Comparison of ENCODE assay signal across 25 mouse cellular contexts in genomic region chr16:24881981-24882775, GRCm38 (mm10).
A peak's percentile ranks its signal among the peaks of the same experiment; 100 is the strongest.
DNase-seq lines count a peak whose midpoint lies in the region; ATAC-seq and TF ChIP-seq lines count a peak whose summit lies in the region.
"Had no signal": no experiment of that assay in that cellular context is flagged by ENCODE, and none has a peak within 500 bp of the region (broad histone marks: within the 10 kb centered on the region; RNA-seq: fewer than 3 reads in every experiment).

No protein-coding gene starts in this region.

- TF ChIP-seq CTCF in liver, postnatal 0 days (IDR thresholded peaks at IDR 0.05; ENCODE audit: low read depth), result no peak

- H3K27me3 ChIP-seq in liver, postnatal 0 days (ENCODE audit: insufficient read depth, low read length), result no peaks in the 10 kb centered on the region
- H3K27me3 ChIP-seq in liver, embryonic 11.5 days (replicated peaks; ENCODE audit: control insufficient read depth, insufficient read depth, low read length), result no peaks in the 10 kb centered on the region
- no peaks in the 10 kb centered on the region for H3K27me3 ChIP-seq in intestine, embryonic 16.5 days (replicated peaks; ENCODE audit: control insufficient read depth, insufficient read depth, low read length)
- H3K27me3 ChIP-seq: CH12.LX; embryonic facial prominence, embryonic 12.5 days; embryonic facial prominence, embryonic 15.5 days; heart, embryonic 13.5 days; hindbrain, embryonic 12.5 days; hindbrain, embryonic 15.5 days had no signal

- H3K9ac ChIP-seq in liver, postnatal 0 days (replicated peaks), result no peak overlapping the region
- H3K9ac ChIP-seq in liver, embryonic 11.5 days (ENCODE audit: low read depth, low read length), result no peak overlapping the region
- no peak overlapping the region for H3K9ac ChIP-seq in intestine, embryonic 16.5 days (ENCODE audit: low read depth, low read length)
- H3K9ac ChIP-seq: embryonic facial prominence, embryonic 12.5 days; embryonic facial prominence, embryonic 15.5 days; forebrain, postnatal 0 days; heart, embryonic 13.5 days; hindbrain, embryonic 12.5 days; hindbrain, embryonic 15.5 days had no signal

- no peak overlapping the region for H3K4me3 ChIP-seq in liver, postnatal 0 days (ENCODE audit: low read depth, low read length)
- no peak overlapping the region for H3K4me3 ChIP-seq in liver, embryonic 11.5 days (ENCODE audit: low read depth, low read length)
- no peak overlapping the region for H3K4me3 ChIP-seq in intestine, embryonic 16.5 days (ENCODE audit: low read length)
- H3K4me3 ChIP-seq: embryonic facial prominence, embryonic 12.5 days; embryonic facial prominence, embryonic 15.5 days; heart, adult 2 months; heart, embryonic 10.5 days; heart, embryonic 13.5 days; hindbrain, embryonic 12.5 days; hindbrain, embryonic 15.5 days had no signal

- H3K9me3 ChIP-seq in liver, postnatal 0 days (ENCODE audit: low read length), result no peaks in the 10 kb centered on the region
- no peaks in the 10 kb centered on the region for H3K9me3 ChIP-seq in liver, embryonic 11.5 days (ENCODE audit: control insufficient read depth, low read length)
- H3K9me3 ChIP-seq in intestine, embryonic 16.5 days (ENCODE audit: control insufficient read depth, low read length), result no peaks in the 10 kb centered on the region
- H3K9me3 ChIP-seq: embryonic facial prominence, embryonic 12.5 days; embryonic facial prominence, embryonic 15.5 days; heart, embryonic 10.5 days; heart, embryonic 13.5 days; hindbrain, embryonic 12.5 days; hindbrain, embryonic 15.5 days had no signal

- no peaks in the 10 kb centered on the region for H3K36me3 ChIP-seq in liver, postnatal 0 days (replicated peaks; ENCODE audit: insufficient read depth, low read length)
- no peaks in the 10 kb centered on the region for H3K36me3 ChIP-seq in liver, embryonic 11.5 days (ENCODE audit: control insufficient read depth, insufficient read depth, low read length)
- H3K36me3 ChIP-seq in intestine, embryonic 16.5 days (ENCODE audit: control insufficient read depth, insufficient read depth, low read length), result no peaks in the 10 kb centered on the region
- H3K36me3 ChIP-seq: embryonic facial prominence, embryonic 12.5 days; embryonic facial prominence, embryonic 15.5 days; G1E; heart, embryonic 10.5 days; heart, embryonic 13.5 days; hindbrain, embryonic 12.5 days; hindbrain, embryonic 15.5 days had no signal

- peak; percentile 41; the same call in 1 of the 2 replicates for ATAC-seq in liver, postnatal 0 days
- no peak for ATAC-seq in liver, embryonic 11.5 days (replicated peaks; ENCODE audit: low FRiP score)
- ATAC-seq in intestine, embryonic 16.5 days, result peak; percentile 90
- ATAC-seq: forebrain, embryonic 14.5 days; forebrain, postnatal 0 days had no signal

- H3K27ac ChIP-seq in liver, postnatal 0 days (ENCODE audit: low read depth), result 0 out of 2 replicates have a peak overlapping the region, but pooled peaks have one; percentile 6
- H3K27ac ChIP-seq in liver, embryonic 11.5 days (ENCODE audit: low read depth, low read length), result no peak overlapping the region
- H3K27ac ChIP-seq in intestine, embryonic 16.5 days (ENCODE audit: low read length), result peak overlapping the region; percentile 82
- H3K27ac ChIP-seq: embryonic facial prominence, embryonic 12.5 days; embryonic facial prominence, embryonic 15.5 days; heart, adult 2 months; heart, embryonic 10.5 days; heart, embryonic 13.5 days; hindbrain, embryonic 12.5 days; hindbrain, embryonic 15.5 days had no signal

- DNase-seq in liver, postnatal 0 days, result no peak
- DNase-seq in liver, embryonic 11.5 days (ENCODE audit: low spot score), result no peak
- peak; percentile 35 for DNase-seq in Muller cell, postnatal 12 days (ENCODE audit: inconsistent ontology term)
- DNase-seq in kidney, postnatal 14 days, result no peak
- no peak for DNase-seq in frontal cortex, postnatal 25 days (ENCODE audit: low spot score in 2 of 2)
- DNase-seq in cerebellum, adult 9-11 months, result no peak
- DNase-seq: adrenal gland, adult 2 months; adrenal gland, postnatal 14 days; cerebellum, adult 11-12 months; cerebellum, adult 8-10 months; cerebellum, postnatal 14 days; forebrain, postnatal 0 days; gastrocnemius, postnatal 25 days; heart, adult 2 months; heart, postnatal 14 days had no signal

- 79% methylated on average over 3 of the region's 3 CpGs for WGBS in liver, postnatal 0 days (ENCODE audit: insufficient replicate concordance)
- 84% methylated on average over 3 of the region's 3 CpGs for WGBS in liver, embryonic 11.5 days
- WGBS in intestine, embryonic 16.5 days, result 67% methylated on average over 3 of the region's 3 CpGs

- peaks cover 11% of the 10 kb centered on the region for H3K4me1 ChIP-seq in liver, postnatal 0 days (ENCODE audit: insufficient read depth)
- no peaks in the 10 kb centered on the region for H3K4me1 ChIP-seq in liver, embryonic 11.5 days (replicated peaks; ENCODE audit: control insufficient read depth, insufficient read depth, low read length)
- peaks cover 19% of the 10 kb centered on the region; the same call in 1 of the 2 replicates for H3K4me1 ChIP-seq in intestine, embryonic 16.5 days (ENCODE audit: control insufficient read depth, insufficient read depth, low read length)
- H3K4me1 ChIP-seq: hindbrain, embryonic 15.5 days had no signal

- no peak overlapping the region for H3K4me2 ChIP-seq in liver, postnatal 0 days (ENCODE audit: low read depth, low read length)
- no peak overlapping the region for H3K4me2 ChIP-seq in liver, embryonic 11.5 days
- no peak overlapping the region; the same call in 1 of the 2 replicates for H3K4me2 ChIP-seq in intestine, embryonic 16.5 days (ENCODE audit: low read depth, low read length)
- H3K4me2 ChIP-seq: embryonic facial prominence, embryonic 12.5 days; embryonic facial prominence, embryonic 15.5 days; heart, embryonic 13.5 days; hindbrain, embryonic 12.5 days; hindbrain, embryonic 15.5 days had no signal

- TF ChIP-seq EP300 in liver, postnatal 0 days (IDR thresholded peaks at IDR 0.05; ENCODE audit: low read depth), result no peak
